ENCODE assay signal across 23 mouse cellular contexts in genomic region chr5:127596862-127597261, GRCm38 (mm10). TPM values are rescaled to one million over a fixed set of nuclear protein-coding genes. Genes with fewer than 3 reads are reported as not detected.
DNase-seq lines count a peak whose midpoint lies in the region; ATAC-seq and TF ChIP-seq lines count a peak whose summit lies in the region.
"Had no signal": no experiment of that assay in that cellular context is flagged by ENCODE, and none has a peak within 500 bp of the region (broad histone marks: within the 10 kb centered on the region; RNA-seq: fewer than 3 reads in every experiment).

No protein-coding gene starts in this region.

- no peak for TF ChIP-seq CTCF in left cerebral cortex, adult 2 months (IDR thresholded peaks at IDR 0.05)

- peak overlapping the region; percentile 56; the same call in 1 of the 2 replicates for H3K27ac ChIP-seq in left cerebral cortex, adult 2 months
- H3K27ac ChIP-seq: embryonic facial prominence, embryonic 12.5 days; embryonic facial prominence, embryonic 15.5 days; heart, adult 2 months; heart, embryonic 10.5 days; heart, embryonic 13.5 days; hindbrain, embryonic 12.5 days; hindbrain, embryonic 15.5 days had no signal

- H3K4me3 ChIP-seq in left cerebral cortex, adult 2 months = no peak overlapping the region
- H3K4me3 ChIP-seq: embryonic facial prominence, embryonic 12.5 days; embryonic facial prominence, embryonic 15.5 days; heart, adult 2 months; heart, embryonic 10.5 days; heart, embryonic 13.5 days; hindbrain, embryonic 12.5 days; hindbrain, embryonic 15.5 days had no signal

- intact Hi-C loops in left cerebral cortex, adult 2 months (cut with DNase I) = no loop called here
- intact Hi-C loops in heart, postnatal 36 days (cut with DNase I) = no loop called here

- no peak for DNase-seq in frontal cortex, postnatal 14 days (ENCODE audit: low spot score in 2 of 2)
- DNase-seq in left cerebral cortex, adult 2 months (ENCODE audit: extremely low spot score in 1 of 2, low spot score in 2 of 2) = no peak
- DNase-seq in left cerebral cortex, adult 18-20 months (ENCODE audit: low spot score in 2 of 2) = no peak
- DNase-seq in right cerebral cortex, adult 18-20 months = peak; percentile 26
- no peak for DNase-seq in right cerebral cortex, adult 2 months (ENCODE audit: low spot score in 2 of 2)
- no peak for DNase-seq in heart, postnatal 36 days
- DNase-seq: adrenal gland, adult 8-10 months; adrenal gland, postnatal 25 days; cerebellum, adult 9-10 months; cerebellum, postnatal 14 days; gastrocnemius, postnatal 36 days; heart, adult 2 months; heart, postnatal 14 days had no signal

- ATAC-seq in frontal cortex, adult (ENCODE audit: low TSS enrichment) = peak; percentile 58; the same call in 1 of the 2 replicates
- ATAC-seq: activated CD4-positive, CD25-positive, alpha-beta regulatory T cell, adult 4 months; forebrain, embryonic 14.5 days had no signal

RNA-seq across cellular contexts. Expression of gene Glt1d1, which starts 35.2 kb away (rescaled TPM):
- total RNA-seq in left cerebral cortex, adult 2 months (2021) = 10 to 100 TPM; 21.6 to 27.1 TPM
- 10 to 100 TPM; 24.7 to 25.6 TPM for total RNA-seq in left cerebral cortex, adult 18-20 months (2021)
- total RNA-seq in heart, postnatal 36 days (2021) = not detected
- total RNA-seq: gastrocnemius, adult 8-10 months; gastrocnemius, postnatal 36 days; heart, adult 2 months; heart, postnatal 14 days had no signal

RNA-seq across cellular contexts. Expression of gene Slc15a4, which starts 35.8 kb away (rescaled TPM):
- total RNA-seq in left cerebral cortex, adult 2 months (2021) = 10 to 100 TPM; 23.6 to 27.8 TPM
- total RNA-seq in left cerebral cortex, adult 18-20 months (2021) = 10 to 100 TPM; 24.4 to 26.8 TPM
- total RNA-seq in heart, postnatal 36 days (2021) = 10 to 100 TPM; 11.9 to 17.2 TPM

Comparison
In these comparisons a context has a peak if more than half of its experiments do, and no peak if none do; other contexts are left out.
1. RNA of gene Glt1d1, which starts 35.2 kb away (total RNA-seq): 21.6 to 27.1 TPM in left cerebral cortex, adult 2 months and 24.7 to 25.6 TPM in left cerebral cortex, adult 18-20 months; not detected in heart, postnatal 36 days; every median in the first group is over 10 times any median in the second.